Mouse (Mus musculus): Measurements from ENCODE around the gene Rab40c.

DNA sequence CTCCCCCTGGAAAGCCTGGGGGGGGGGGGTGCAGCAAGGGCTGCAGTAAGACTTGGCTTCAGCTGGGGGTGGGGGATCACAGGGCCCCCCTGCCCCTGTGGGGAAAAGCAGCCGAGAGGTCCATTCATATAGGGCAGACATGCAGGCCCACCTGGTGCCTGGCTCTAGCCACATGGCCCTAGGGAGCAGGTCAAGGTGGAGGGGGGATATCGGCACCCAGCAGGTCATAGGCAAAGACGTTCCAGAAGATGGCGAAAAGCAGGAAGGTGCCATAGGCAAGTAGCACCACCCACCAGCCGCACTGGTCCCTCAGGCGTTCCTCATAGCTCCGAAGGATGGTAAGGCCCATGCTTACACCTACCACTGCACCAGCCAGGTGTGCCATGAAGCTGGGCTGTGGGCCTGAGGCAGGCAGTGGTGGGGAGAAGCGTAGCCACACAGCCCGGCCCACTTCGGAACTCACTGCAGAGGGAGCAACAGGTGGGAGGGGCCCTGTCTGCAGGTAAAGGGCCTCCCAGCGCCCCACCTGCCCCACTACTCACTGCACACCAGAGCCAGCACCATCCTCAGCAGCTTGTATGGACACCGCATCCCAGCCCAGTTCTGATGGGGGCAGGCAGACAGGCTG, 84.8 kb downstream of the Rab40c start:
- no peak for TF ChIP-seq CTCF (IDR thresholded peaks at IDR 0.05; ENCODE audit: low read depth)
- no peak for TF ChIP-seq EP300 (IDR thresholded peaks at IDR 0.05; ENCODE audit: low read depth)
